Mouse (Mus musculus) urinary bladder, postnatal 25 days (tissue): ENCODE measurements around the gene Ms4a4a.

ENCODE experiments used
- DNase-seq: peaks from one replicate; pipeline ENCODE4 v3.0.0; 2022; ENCODE audit warnings: low spot score

Gene Ms4a4a

GRCm38 (mm10) chr19:11435058-11435834 is 59.9 kb downstream of the Ms4a4a start:
- no peak for DNase-seq
